Mouse (Mus musculus): ENCODE data around the gene Iqgap3. TPM values are rescaled to one million over a fixed set of nuclear protein-coding genes. Genes with fewer than 3 reads are reported as not detected.

The Iqgap3 gene
- polyA plus RNA-seq, 1 experiment from 2014 or later = 23.8 TPM

DNA sequence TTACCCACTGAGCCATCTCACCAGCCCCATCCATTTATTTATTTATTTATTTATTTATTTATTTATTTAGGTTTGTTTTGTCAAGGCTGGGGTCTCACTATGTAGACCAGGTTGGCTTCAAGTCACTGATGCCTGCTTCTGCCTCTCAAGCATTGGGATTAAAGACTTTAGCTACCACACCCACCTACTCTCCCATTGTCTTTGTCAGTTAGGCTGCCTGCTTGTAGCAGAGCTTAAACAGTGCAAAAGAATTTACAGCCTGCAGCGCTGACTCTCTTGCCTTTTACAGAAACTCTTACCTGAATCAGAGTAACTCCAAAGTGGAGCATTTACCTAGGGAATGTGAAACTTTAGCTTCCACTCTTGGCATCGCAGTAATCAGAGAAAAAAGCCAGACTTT, 72.5 kb downstream of the Iqgap3 start:
- Histone ChIP-seq H3K9ac (ENCODE audit: low read length) (no peak overlapping the region), H3K27ac (ENCODE audit: low read depth) (no peak overlapping the region), H3K36me3 (ENCODE audit: control insufficient read depth, insufficient read depth, low read length) (peaks cover 31% of the 10 kb centered on the region), H3K9me3 (ENCODE audit: control insufficient read depth, low read length) (no peaks in the 10 kb centered on the region), H3K4me1 (replicated peaks; ENCODE audit: control insufficient read depth, insufficient read depth, low read length) (peaks cover 28% of the 10 kb centered on the region), H3K4me3 (ENCODE audit: low read depth, low read length) (no peak overlapping the region), H3K4me2 (ENCODE audit: low read length) (no peak overlapping the region), H3K27me3 (replicated peaks; ENCODE audit: control insufficient read depth, insufficient read depth, low read length) (no peaks in the 10 kb centered on the region)
- WGBS = 65% methylated on average over 2 of the region's 2 CpGs
- DNase-seq (ENCODE audit: low spot score) (no peak), ATAC-seq (replicated peaks; ENCODE audit: low FRiP score, low TSS enrichment, low read depth) (no peak)

- H3K36me3 ChIP-seq (ENCODE audit: control insufficient read depth, insufficient read depth, low read length) = peaks cover 56% of the 10 kb centered on the region
- ATAC-seq (replicated peaks; ENCODE audit: low FRiP score, low TSS enrichment, low read depth) = no peak
Observed at GRCm38 (mm10) chr3:88156817-88157216, 75.0 kb downstream of the Iqgap3 start.

DNA sequence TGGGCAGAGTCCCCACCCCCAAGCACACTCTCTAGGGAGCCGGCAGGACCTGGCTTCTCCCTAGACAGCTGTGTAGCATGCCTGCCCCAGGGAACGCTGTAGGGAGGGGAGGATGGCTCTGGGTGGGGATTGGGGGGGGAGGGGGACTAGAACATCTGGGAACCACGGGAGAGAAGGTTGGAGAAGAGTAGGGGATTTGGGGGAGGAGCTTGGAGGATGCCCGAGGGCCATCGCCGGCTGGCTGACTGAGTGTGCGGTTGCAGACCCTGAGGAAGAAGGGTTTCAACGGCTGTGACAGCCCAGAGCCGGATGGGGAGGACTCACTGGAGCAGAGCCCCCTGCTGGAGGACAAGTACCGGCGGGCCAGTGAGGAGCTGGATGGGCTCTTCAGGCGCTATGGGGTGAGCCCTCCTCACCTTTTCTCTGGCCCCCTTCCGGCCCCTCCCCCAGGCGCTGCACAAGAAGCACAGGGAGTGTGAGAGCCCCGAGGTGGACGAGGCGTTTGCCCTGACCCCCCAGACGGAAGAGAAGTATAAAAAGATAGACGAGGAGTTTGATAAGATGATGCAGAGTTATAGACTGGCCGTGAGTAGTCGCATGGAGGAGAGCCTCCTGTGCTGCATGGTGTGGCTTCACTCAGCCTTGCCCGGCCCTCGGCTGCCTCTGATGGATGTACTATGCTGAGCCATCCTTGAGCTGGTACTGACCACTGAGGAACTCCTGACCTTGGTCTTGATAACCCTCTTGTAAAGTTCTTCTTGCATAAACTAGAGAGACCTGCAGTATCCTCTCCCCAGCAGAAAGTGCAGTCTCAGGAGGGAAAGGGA, 76.2 kb downstream of the Iqgap3 start:
- H3K9ac ChIP-seq (ENCODE audit: low read length) = no peak overlapping the region
- 21% methylated on average over 23 of the region's 23 CpGs for WGBS
- no peaks in the 10 kb centered on the region for H3K9me3 ChIP-seq (ENCODE audit: control insufficient read depth, low read length)
- peaks cover 4% of the 10 kb centered on the region for H3K4me1 ChIP-seq (replicated peaks; ENCODE audit: control insufficient read depth, insufficient read depth, low read length)
- H3K4me2 ChIP-seq (ENCODE audit: low read length) = no peak overlapping the region
- ATAC-seq (replicated peaks; ENCODE audit: low FRiP score, low TSS enrichment, low read depth) = peak; percentile 47
- H3K27ac ChIP-seq (ENCODE audit: low read depth) = no peak overlapping the region
- H3K27me3 ChIP-seq (replicated peaks; ENCODE audit: control insufficient read depth, insufficient read depth, low read length) = no peaks in the 10 kb centered on the region
- DNase-seq (ENCODE audit: low spot score) = peak; percentile 63
- no peak overlapping the region for H3K4me3 ChIP-seq (ENCODE audit: low read depth, low read length)
- H3K36me3 ChIP-seq (ENCODE audit: control insufficient read depth, insufficient read depth, low read length) = peaks cover 68% of the 10 kb centered on the region

More at GRCm38 (mm10) chr3:88156817-88157216, 75.0 kb downstream of the Iqgap3 start:
- Histone ChIP-seq H3K27ac (ENCODE audit: low read depth) (no peak overlapping the region), H3K4me2 (ENCODE audit: low read length) (no peak overlapping the region), H3K9me3 (ENCODE audit: control insufficient read depth, low read length) (no peaks in the 10 kb centered on the region), H3K4me1 (replicated peaks; ENCODE audit: control insufficient read depth, insufficient read depth, low read length) (peaks cover 4% of the 10 kb centered on the region), H3K4me3 (ENCODE audit: low read depth, low read length) (no peak overlapping the region), H3K9ac (ENCODE audit: low read length) (no peak overlapping the region), H3K27me3 (replicated peaks; ENCODE audit: control insufficient read depth, insufficient read depth, low read length) (no peaks in the 10 kb centered on the region)
- DNase-seq (ENCODE audit: low spot score) = no peak

DNA sequence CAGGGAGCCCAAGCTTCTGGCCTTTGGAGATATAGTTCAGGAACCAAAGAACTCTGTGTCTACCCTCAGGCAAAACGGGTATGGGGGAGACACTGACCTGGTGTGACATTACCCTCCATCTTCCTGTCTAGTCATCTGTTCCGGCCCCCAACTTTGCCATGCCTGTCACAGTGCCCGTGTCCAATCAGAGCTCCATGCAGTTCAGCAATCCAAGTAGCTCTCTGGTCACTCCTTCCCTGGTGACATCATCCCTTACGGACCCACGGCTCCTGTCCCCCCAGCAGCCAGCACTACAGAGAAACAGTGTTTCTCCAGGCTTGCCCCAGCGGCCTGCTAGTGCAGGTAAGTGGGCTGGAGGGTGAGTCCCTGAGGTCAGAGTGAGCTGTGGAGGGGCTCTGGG, 77.2 kb downstream of the Iqgap3 start:
- no peaks in the 10 kb centered on the region for H3K27me3 ChIP-seq (replicated peaks; ENCODE audit: control insufficient read depth, insufficient read depth, low read length)
- peaks cover 4% of the 10 kb centered on the region for H3K4me1 ChIP-seq (replicated peaks; ENCODE audit: control insufficient read depth, insufficient read depth, low read length)
- no peak for DNase-seq (ENCODE audit: low spot score)
- H3K4me2 ChIP-seq (ENCODE audit: low read length) = no peak overlapping the region
- peaks cover 78% of the 10 kb centered on the region for H3K36me3 ChIP-seq (ENCODE audit: control insufficient read depth, insufficient read depth, low read length)
- WGBS = 89% methylated on average over 6 of the region's 6 CpGs
- ATAC-seq (replicated peaks; ENCODE audit: low FRiP score, low TSS enrichment, low read depth) = no peak
- no peaks in the 10 kb centered on the region for H3K9me3 ChIP-seq (ENCODE audit: control insufficient read depth, low read length)
- no peak overlapping the region for H3K27ac ChIP-seq (ENCODE audit: low read depth)
- no peak overlapping the region for H3K4me3 ChIP-seq (ENCODE audit: low read depth, low read length)
- no peak overlapping the region for H3K9ac ChIP-seq (ENCODE audit: low read length)

- 82% methylated on average over 6 of the region's 6 CpGs for WGBS
- H3K27me3 ChIP-seq (replicated peaks; ENCODE audit: control insufficient read depth, insufficient read depth, low read length) = no peaks in the 10 kb centered on the region
- ATAC-seq (replicated peaks; ENCODE audit: low FRiP score, low TSS enrichment, low read depth) (no peak), DNase-seq (ENCODE audit: low spot score) (no peak)
- H3K4me2 ChIP-seq (ENCODE audit: low read length) = no peak overlapping the region
- peaks cover 90% of the 10 kb centered on the region for H3K36me3 ChIP-seq (ENCODE audit: control insufficient read depth, insufficient read depth, low read length)
- no peaks in the 10 kb centered on the region for H3K9me3 ChIP-seq (ENCODE audit: control insufficient read depth, low read length)
- no peak overlapping the region for H3K4me3 ChIP-seq (ENCODE audit: low read depth, low read length)
- peaks cover 4% of the 10 kb centered on the region for H3K4me1 ChIP-seq (replicated peaks; ENCODE audit: control insufficient read depth, insufficient read depth, low read length)
- H3K27ac ChIP-seq (ENCODE audit: low read depth) = no peak overlapping the region
- H3K9ac ChIP-seq (ENCODE audit: low read length) = no peak overlapping the region
Observed at GRCm38 (mm10) chr3:88160856-88161255, 79.1 kb downstream of the Iqgap3 start.

GRCm38 (mm10) chr3:88162259-88162658, 80.5 kb downstream of the Iqgap3 start:
- DNase-seq (ENCODE audit: low spot score) = no peak
- H3K27me3 ChIP-seq (replicated peaks; ENCODE audit: control insufficient read depth, insufficient read depth, low read length) = no peaks in the 10 kb centered on the region
- no peak overlapping the region for H3K27ac ChIP-seq (ENCODE audit: low read depth)
- H3K9me3 ChIP-seq (ENCODE audit: control insufficient read depth, low read length) = no peaks in the 10 kb centered on the region
- ATAC-seq (replicated peaks; ENCODE audit: low FRiP score, low TSS enrichment, low read depth) = no peak
- H3K4me2 ChIP-seq (ENCODE audit: low read length) = no peak overlapping the region
- WGBS = 82% methylated on average over 8 of the region's 8 CpGs
- no peak overlapping the region for H3K9ac ChIP-seq (ENCODE audit: low read length)
- peaks cover 4% of the 10 kb centered on the region for H3K4me1 ChIP-seq (replicated peaks; ENCODE audit: control insufficient read depth, insufficient read depth, low read length)
- peaks cover 90% of the 10 kb centered on the region for H3K36me3 ChIP-seq (ENCODE audit: control insufficient read depth, insufficient read depth, low read length)
- H3K4me3 ChIP-seq (ENCODE audit: low read depth, low read length) = no peak overlapping the region

DNA sequence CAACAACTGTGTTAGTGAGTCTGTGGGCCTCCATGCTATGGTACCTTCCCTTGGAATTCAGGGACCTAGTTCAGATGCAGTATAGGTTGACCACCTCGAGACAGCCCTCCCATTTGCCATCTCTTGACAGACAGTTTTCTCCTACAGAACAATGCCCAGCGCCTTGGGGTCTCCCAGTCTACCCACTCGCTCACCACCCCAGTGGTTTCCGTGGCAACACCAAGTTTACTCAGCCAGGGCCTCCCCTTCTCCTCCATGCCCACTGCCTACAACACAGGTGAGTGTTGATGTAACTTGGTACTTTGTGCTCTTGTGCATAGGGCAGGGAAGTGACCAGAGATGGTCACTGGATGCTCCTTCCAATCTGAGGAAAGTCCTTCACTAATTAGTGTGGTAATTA, 81.0 kb downstream of the Iqgap3 start:
- peaks cover 95% of the 10 kb centered on the region for H3K36me3 ChIP-seq (ENCODE audit: control insufficient read depth, insufficient read depth, low read length)
- H3K9me3 ChIP-seq (ENCODE audit: control insufficient read depth, low read length) = no peaks in the 10 kb centered on the region
- H3K27me3 ChIP-seq (replicated peaks; ENCODE audit: control insufficient read depth, insufficient read depth, low read length) = no peaks in the 10 kb centered on the region
- DNase-seq (ENCODE audit: low spot score) = no peak
- 87% methylated on average over 4 of the region's 4 CpGs for WGBS
- no peak overlapping the region for H3K4me2 ChIP-seq (ENCODE audit: low read length)
- no peaks in the 10 kb centered on the region for H3K4me1 ChIP-seq (replicated peaks; ENCODE audit: control insufficient read depth, insufficient read depth, low read length)
- H3K27ac ChIP-seq (ENCODE audit: low read depth) = no peak overlapping the region
- no peak for ATAC-seq (replicated peaks; ENCODE audit: low FRiP score, low TSS enrichment, low read depth)
- H3K9ac ChIP-seq (ENCODE audit: low read length) = no peak overlapping the region
- no peak overlapping the region for H3K4me3 ChIP-seq (ENCODE audit: low read depth, low read length)

- H3K27ac ChIP-seq (ENCODE audit: low read depth) = no peak overlapping the region
- WGBS = 90% methylated on average over 3 of the region's 3 CpGs
- no peak overlapping the region for H3K4me3 ChIP-seq (ENCODE audit: low read depth, low read length)
- H3K4me2 ChIP-seq (ENCODE audit: low read length) = no peak overlapping the region
- no peak for ATAC-seq (replicated peaks; ENCODE audit: low FRiP score, low TSS enrichment, low read depth)
- H3K4me1 ChIP-seq (replicated peaks; ENCODE audit: control insufficient read depth, insufficient read depth, low read length) = no peaks in the 10 kb centered on the region
- H3K9me3 ChIP-seq (ENCODE audit: control insufficient read depth, low read length) = no peaks in the 10 kb centered on the region
- H3K9ac ChIP-seq (ENCODE audit: low read length) = no peak overlapping the region
- no peak for DNase-seq (ENCODE audit: low spot score)
- peaks cover 98% of the 10 kb centered on the region for H3K36me3 ChIP-seq (ENCODE audit: control insufficient read depth, insufficient read depth, low read length)
- H3K27me3 ChIP-seq (replicated peaks; ENCODE audit: control insufficient read depth, insufficient read depth, low read length) = no peaks in the 10 kb centered on the region
Observed at GRCm38 (mm10) chr3:88163847-88164246, 82.1 kb downstream of the Iqgap3 start.

- Histone ChIP-seq H3K4me3 (ENCODE audit: low read depth, low read length) (no peak overlapping the region), H3K27ac (ENCODE audit: low read depth) (no peak overlapping the region), H3K27me3 (replicated peaks; ENCODE audit: control insufficient read depth, insufficient read depth, low read length) (no peaks in the 10 kb centered on the region), H3K4me2 (ENCODE audit: low read length) (no peak overlapping the region), H3K36me3 (ENCODE audit: control insufficient read depth, insufficient read depth, low read length) (peaks cover 98% of the 10 kb centered on the region), H3K9ac (ENCODE audit: low read length) (no peak overlapping the region), H3K4me1 (replicated peaks; ENCODE audit: control insufficient read depth, insufficient read depth, low read length) (no peaks in the 10 kb centered on the region), H3K9me3 (ENCODE audit: control insufficient read depth, low read length) (no peaks in the 10 kb centered on the region)
- WGBS = 77% methylated on average over 3 of the region's 3 CpGs
- ATAC-seq (replicated peaks; ENCODE audit: low FRiP score, low TSS enrichment, low read depth) (no peak), DNase-seq (ENCODE audit: low spot score) (no peak)
Observed at GRCm38 (mm10) chr3:88164263-88164662, 82.5 kb downstream of the Iqgap3 start.
